Mouse (Mus musculus) intestine, postnatal 0 days (tissue): ENCODE results near the gene Rnf115. TPM values are rescaled to one million over a fixed set of nuclear protein-coding genes. Genes with fewer than 3 reads are reported as not detected.

ENCODE experiments used
- ATAC-seq: fragments of 200-750 bp; cut with Nextera tagmentation; 2 replicates; pipeline ENCODE4 v1.8.0; 2017; ENCODE audit warnings: mild to moderate bottlenecking, moderate TSS enrichment, moderate library complexity
- H3K27ac ChIP-seq: fragments of 300-500 bp; sonication (generic); 2 replicates; pipeline ENCODE4 v1.5.1; 2014; ENCODE audit warnings: mild to moderate bottlenecking, low read depth, low read length, moderate library complexity
- H3K27me3 ChIP-seq: fragments of 300-500 bp; sonication (generic); replicated peaks from 2 replicates; pipeline ENCODE4 v1.6.1; 2014; ENCODE audit warnings: low read length, mixed read lengths; ENCODE audit not compliant: control insufficient read depth, insufficient read depth
- H3K36me3 ChIP-seq: fragments of 300-500 bp; sonication (generic); 2 replicates; pipeline ENCODE4 v1.6.1; 2014; ENCODE audit warnings: mild to moderate bottlenecking, moderate library complexity; ENCODE audit not compliant: control insufficient read depth, insufficient read depth
- H3K4me1 ChIP-seq: fragments of 300-500 bp; sonication (generic); replicated peaks from 2 replicates; pipeline ENCODE4 v1.6.1; 2014; ENCODE audit warnings: antibody characterized with exemption, low read length, mixed read lengths; ENCODE audit not compliant: control insufficient read depth, insufficient read depth
- H3K4me2 ChIP-seq: fragments of 300-500 bp; sonication (generic); replicated peaks from 2 replicates; pipeline ENCODE4 v1.6.1; 2014; ENCODE audit warnings: low read depth, mild to moderate bottlenecking, moderate library complexity
- H3K4me3 ChIP-seq: fragments of 300-500 bp; sonication (generic); 2 replicates; pipeline ENCODE4 v1.5.1; 2014; ENCODE audit warnings: low read depth, low read length
- H3K9ac ChIP-seq: fragments of 300-500 bp; sonication (generic); 2 replicates; pipeline ENCODE4 v1.6.1; 2014; ENCODE audit warnings: mild to moderate bottlenecking, low read depth, low read length
- H3K9me3 ChIP-seq: fragments of 300-500 bp; sonication (generic); 2 replicates; pipeline ENCODE4 v1.6.1; 2016; ENCODE audit warnings: mixed run types; ENCODE audit not compliant: control insufficient read depth
- CTCF ChIP-seq: sonication (generic); IDR thresholded peaks from 2 replicates; pipeline ENCODE4 v1.5.1; 2016; ENCODE audit warnings: low read depth, mild to moderate bottlenecking, control low read depth, antibody characterized with exemption, moderate library complexity
- WGBS: fragments of 180-500 bp; shearing (Covaris S2); extraction: QIAGEN DNeasy Blood & Tissue Kit; methylation state at CpG from one replicate; pipeline ENCODE4 v1.1.7; 2014; 5-methylcytosine and 5-hydroxymethylcytosine counted together
- polyA plus RNA-seq: library from polyadenylated mRNA; unstranded; fragments of >200 nt; fragmentation: Nextera tagmentation; extraction: Ambion mirVana; gene quantifications from 2 replicates; pipeline ENCODE4 v1.2.1, GENCODE M21; 2015

Rnf115 gene
- polyA plus RNA-seq, 1 experiment from 2014 or later: 58.7 TPM

- H3K36me3 ChIP-seq: peaks cover 64% of the 10 kb centered on the region
- H3K4me1 ChIP-seq: no peaks in the 10 kb centered on the region
- H3K27me3 ChIP-seq: no peaks in the 10 kb centered on the region
- 100% methylated on average over 1 of the region's 1 CpGs for WGBS
- no peak for ATAC-seq
- no peak for TF ChIP-seq CTCF
- H3K9me3 ChIP-seq: no peaks in the 10 kb centered on the region
- H3K4me2 ChIP-seq: no peak overlapping the region
- H3K4me3 ChIP-seq: no peak overlapping the region
- no peak overlapping the region for H3K9ac ChIP-seq
- H3K27ac ChIP-seq: no peak overlapping the region
Observed at GRCm38 (mm10) chr3:96787784-96788183, 60.3 kb downstream of the Rnf115 start.

GRCm38 (mm10) chr3:96788506-96788905, 61.0 kb downstream of the Rnf115 start:
- H3K9ac ChIP-seq: no peak overlapping the region
- peaks cover 64% of the 10 kb centered on the region for H3K36me3 ChIP-seq
- H3K9me3 ChIP-seq: no peaks in the 10 kb centered on the region
- TF ChIP-seq CTCF: no peak
- H3K27me3 ChIP-seq: no peaks in the 10 kb centered on the region
- no peak for ATAC-seq
- H3K4me1 ChIP-seq: no peaks in the 10 kb centered on the region
- H3K4me2 ChIP-seq: no peak overlapping the region
- H3K4me3 ChIP-seq: no peak overlapping the region
- H3K27ac ChIP-seq: no peak overlapping the region
- 81% methylated on average over 8 of the region's 8 CpGs for WGBS

GRCm38 (mm10) chr3:96800254-96800653, 72.8 kb downstream of the Rnf115 start:
- no peaks in the 10 kb centered on the region for H3K4me1 ChIP-seq
- 0 out of 2 replicates have a peak, but pooled peaks cover 3% of the 10 kb centered on the region for H3K36me3 ChIP-seq
- TF ChIP-seq CTCF: no peak
- no peaks in the 10 kb centered on the region for H3K27me3 ChIP-seq
- H3K4me2 ChIP-seq: no peak overlapping the region
- peak; percentile 73 for ATAC-seq
- 55% methylated on average over 11 of the region's 11 CpGs for WGBS
- H3K4me3 ChIP-seq: no peak overlapping the region
- H3K9me3 ChIP-seq: no peaks in the 10 kb centered on the region
- H3K27ac ChIP-seq: no peak overlapping the region; the same call in 1 of the 2 replicates
- H3K9ac ChIP-seq: no peak overlapping the region

- Histone ChIP-seq H3K4me1 (no peaks in the 10 kb centered on the region), H3K36me3 (no peaks in the 10 kb centered on the region; the same call in 1 of the 2 replicates), H3K9me3 (no peaks in the 10 kb centered on the region), H3K4me2 (no peak overlapping the region), H3K27me3 (no peaks in the 10 kb centered on the region), H3K9ac (no peak overlapping the region), H3K4me3 (no peak overlapping the region), H3K27ac (no peak overlapping the region)
- 14% methylated on average over 1 of the region's 1 CpGs for WGBS
- no peak for TF ChIP-seq CTCF
- ATAC-seq: no peak
Observed at GRCm38 (mm10) chr3:96802214-96802613, 74.8 kb downstream of the Rnf115 start.

GRCm38 (mm10) chr3:96808136-96808535, 80.7 kb downstream of the Rnf115 start:
- Histone ChIP-seq H3K4me3 (no peak overlapping the region), H3K4me2 (no peak overlapping the region), H3K4me1 (0 out of 2 replicates have a peak, but pooled peaks cover under 1% of the 10 kb centered on the region), H3K27ac (no peak overlapping the region), H3K36me3 (no peaks in the 10 kb centered on the region; the same call in 1 of the 2 replicates), H3K9ac (no peak overlapping the region), H3K9me3 (no peaks in the 10 kb centered on the region), H3K27me3 (no peaks in the 10 kb centered on the region)
- ATAC-seq: no peak
- no peak for TF ChIP-seq CTCF
- WGBS: 86% methylated on average over 3 of the region's 3 CpGs

GRCm38 (mm10) chr3:96808651-96809050, 81.2 kb downstream of the Rnf115 start:
- no peak overlapping the region for H3K27ac ChIP-seq
- no peaks in the 10 kb centered on the region; the same call in 1 of the 2 replicates for H3K36me3 ChIP-seq
- no peaks in the 10 kb centered on the region for H3K27me3 ChIP-seq
- 63% methylated on average over 3 of the region's 3 CpGs for WGBS
- no peak for TF ChIP-seq CTCF
- H3K4me2 ChIP-seq: no peak overlapping the region
- H3K4me1 ChIP-seq: 0 out of 2 replicates have a peak, but pooled peaks cover 3% of the 10 kb centered on the region
- no peaks in the 10 kb centered on the region for H3K9me3 ChIP-seq
- no peak overlapping the region for H3K4me3 ChIP-seq
- no peak for ATAC-seq
- no peak overlapping the region for H3K9ac ChIP-seq

GRCm38 (mm10) chr3:96811232-96811631, 83.8 kb downstream of the Rnf115 start:
- Histone ChIP-seq H3K4me3 (no peak overlapping the region), H3K36me3 (no peaks in the 10 kb centered on the region), H3K4me2 (no peak overlapping the region), H3K9me3 (no peaks in the 10 kb centered on the region), H3K9ac (no peak overlapping the region), H3K27me3 (no peaks in the 10 kb centered on the region), H3K27ac (no peak overlapping the region), H3K4me1 (0 out of 2 replicates have a peak, but pooled peaks cover 3% of the 10 kb centered on the region)
- ATAC-seq: no peak
- TF ChIP-seq CTCF: no peak
- 88% methylated on average over 3 of the region's 3 CpGs for WGBS
